Mouse (Mus musculus) heart, embryonic 10.5 days (tissue): Measurements from ENCODE around the gene Exosc1. TPM values are rescaled to one million over a fixed set of nuclear protein-coding genes. Genes with fewer than 3 reads are reported as not detected.

ENCODE experiments used
- DNase-seq: peaks from one replicate; pipeline ENCODE4 v3.0.0-alpha.2; 2017; ENCODE audit warnings: low spot score
- H3K27ac ChIP-seq: fragments of 300-500 bp; sonication (generic); 2 replicates; pipeline ENCODE4 v1.5.1; 2016; ENCODE audit warnings: mild to moderate bottlenecking
- H3K27me3 ChIP-seq: fragments of 300-500 bp; sonication (generic); 2 replicates; pipeline ENCODE4 v1.6.1; 2016; ENCODE audit warnings: mild to moderate bottlenecking; ENCODE audit not compliant: poor library complexity, insufficient read depth, severe bottlenecking
- H3K36me3 ChIP-seq: fragments of 300-500 bp; sonication (generic); 2 replicates; pipeline ENCODE4 v1.6.1; 2016; ENCODE audit warnings: mild to moderate bottlenecking, moderate library complexity
- H3K4me1 ChIP-seq: fragments of 300-500 bp; sonication (generic); 2 replicates; pipeline ENCODE4 v1.6.1; 2016; ENCODE audit warnings: mild to moderate bottlenecking
- H3K4me3 ChIP-seq: fragments of 300-500 bp; sonication (generic); 2 replicates; pipeline ENCODE4 v1.5.1; 2016; ENCODE audit warnings: mild to moderate bottlenecking, moderate library complexity
- H3K9me3 ChIP-seq: fragments of 300-500 bp; sonication (generic); 2 replicates; pipeline ENCODE4 v1.6.1; 2016; ENCODE audit warnings: mild to moderate bottlenecking, moderate library complexity
- WGBS: fragments of 180-500 bp; shearing (Covaris S2); methylation state at CpG from one replicate; pipeline ENCODE4 v1.1.7; 2016; 5-methylcytosine and 5-hydroxymethylcytosine counted together
- polyA plus RNA-seq: library from polyadenylated mRNA; unstranded; fragments of >200 nt; fragmentation: Nextera tagmentation; extraction: Ambion mirVana; gene quantifications from 2 replicates; pipeline ENCODE4 v1.2.1, GENCODE M21; 2016

The Exosc1 gene
- polyA plus RNA-seq, 1 experiment from 2014 or later = 78.1 TPM

DNA sequence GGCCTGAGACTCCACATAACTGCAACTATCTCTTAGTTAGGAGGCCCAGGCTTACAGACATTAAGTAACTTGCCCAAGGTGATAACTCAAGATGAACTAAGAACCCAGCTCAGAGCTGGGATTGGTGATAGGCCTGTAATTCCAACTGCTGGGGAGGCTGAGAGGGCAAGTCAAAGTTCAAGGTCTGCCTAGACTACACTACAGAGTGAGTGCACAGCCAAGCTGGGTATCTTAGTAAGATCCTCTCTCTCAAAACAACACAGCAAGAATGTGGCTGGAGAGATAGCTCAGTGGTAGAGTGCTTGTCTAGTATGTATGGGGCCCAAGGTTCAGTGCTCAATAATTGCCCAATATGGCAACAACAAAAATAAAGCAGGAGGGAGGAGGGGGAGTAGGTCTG lies 45.0 kb downstream of the Exosc1 start:
- no peak overlapping the region for H3K4me3 ChIP-seq

DNA sequence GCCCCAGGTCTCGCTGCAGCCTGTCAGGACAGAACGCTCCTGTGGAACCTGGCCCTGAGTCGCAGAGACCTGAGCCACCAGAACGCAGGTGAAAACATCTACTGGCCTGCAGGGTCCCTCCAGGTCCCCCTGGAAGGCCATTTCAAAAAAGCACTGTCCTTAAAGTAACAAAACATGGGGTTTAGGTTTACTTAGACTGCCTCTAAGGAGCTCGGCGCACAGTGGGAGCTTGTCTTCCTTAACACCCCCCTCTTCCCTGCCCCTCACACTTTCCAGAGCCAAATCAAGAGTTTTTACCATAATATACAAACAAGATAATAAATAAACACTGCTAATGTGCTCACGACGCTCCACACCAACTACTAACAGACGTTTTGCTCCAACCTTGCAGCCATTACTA lies 49.3 kb downstream of the Exosc1 start:
- DNase-seq = no peak
- 84% methylated on average over 9 of the region's 9 CpGs for WGBS
- H3K4me3 ChIP-seq = no peak overlapping the region
- H3K36me3 ChIP-seq = peaks cover 90% of the 10 kb centered on the region
- H3K27me3 ChIP-seq = no peaks in the 10 kb centered on the region
- H3K27ac ChIP-seq = no peak overlapping the region
- H3K4me1 ChIP-seq = no peaks in the 10 kb centered on the region
- no peaks in the 10 kb centered on the region for H3K9me3 ChIP-seq

More for the DNA sequence above, 45.0 kb downstream of the Exosc1 start:
- Histone ChIP-seq H3K27me3 (no peaks in the 10 kb centered on the region), H3K36me3 (peaks cover 85% of the 10 kb centered on the region), H3K9me3 (no peaks in the 10 kb centered on the region), H3K4me1 (no peaks in the 10 kb centered on the region), H3K27ac (no peak overlapping the region)
- DNase-seq = no peak

DNA sequence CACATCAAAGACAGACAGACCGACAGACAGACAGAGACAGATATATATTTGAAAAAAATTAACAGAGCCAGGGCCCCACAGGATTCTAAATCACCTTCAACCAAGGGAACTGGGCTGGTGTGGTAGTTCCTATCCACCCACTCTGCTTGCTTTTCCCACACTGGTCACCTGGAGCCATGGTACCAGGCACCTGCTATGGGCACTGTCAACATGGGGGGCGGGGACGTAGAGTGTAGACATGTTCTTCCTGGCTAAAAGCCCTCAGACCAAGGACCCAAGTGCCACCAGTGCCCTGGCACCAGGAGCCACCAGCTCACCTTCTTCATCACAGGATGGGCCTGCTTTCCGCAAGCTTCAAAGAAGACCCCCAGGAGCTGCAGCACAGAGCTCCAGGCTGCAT lies 51.4 kb downstream of the Exosc1 start:
- H3K36me3 ChIP-seq = peaks cover 89% of the 10 kb centered on the region

DNA sequence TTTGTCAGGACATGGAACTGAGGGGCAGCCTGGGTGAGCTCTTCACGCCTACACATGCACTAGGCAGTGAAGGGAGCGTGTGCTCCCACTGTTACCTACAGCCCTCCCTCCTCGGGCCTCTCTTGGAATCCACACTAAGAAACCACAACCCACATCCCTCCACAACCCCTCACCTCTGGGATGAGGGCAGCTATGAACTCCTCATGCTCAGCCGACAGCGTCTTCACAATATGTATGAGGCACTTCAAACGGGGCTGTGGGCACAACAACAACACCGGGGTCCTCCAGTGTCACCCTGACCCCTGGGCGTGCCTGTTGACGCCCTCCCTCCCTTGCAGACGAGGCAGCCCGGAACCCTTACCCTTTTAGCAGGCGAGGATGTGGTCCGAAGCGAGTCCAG lies 58.9 kb downstream of the Exosc1 start:
- peaks cover 91% of the 10 kb centered on the region for H3K36me3 ChIP-seq

More for the DNA sequence above, 51.4 kb downstream of the Exosc1 start:
- Histone ChIP-seq H3K4me3 (no peak overlapping the region), H3K9me3 (no peaks in the 10 kb centered on the region), H3K4me1 (no peaks in the 10 kb centered on the region), H3K27ac (no peak overlapping the region), H3K27me3 (no peaks in the 10 kb centered on the region)
- 97% methylated on average over 4 of the region's 4 CpGs for WGBS
- DNase-seq = no peak

More for the DNA sequence above, 58.9 kb downstream of the Exosc1 start:
- no peak for DNase-seq
- Histone ChIP-seq H3K4me3 (no peak overlapping the region), H3K9me3 (no peaks in the 10 kb centered on the region), H3K27ac (no peak overlapping the region), H3K4me1 (no peaks in the 10 kb centered on the region), H3K27me3 (no peaks in the 10 kb centered on the region)
- 90% methylated on average over 14 of the region's 14 CpGs for WGBS

Other genes starting within 250 kb of the Exosc1 start
- gene Slit1, start 189.8 kb downstream of the Exosc1 start, polyA plus RNA-seq = 0.21 and 0.87 TPM in 2 replicates
- 23.6 and 29.5 TPM in 2 replicates for gene Arhgap19, start 131.4 kb downstream of the Exosc1 start, polyA plus RNA-seq
- 3.2 and 6.6 TPM in 2 replicates for gene Frat1, start 103.5 kb downstream of the Exosc1 start, polyA plus RNA-seq
- 1.6 and 4.0 TPM in 2 replicates for gene Frat2, start 85.3 kb downstream of the Exosc1 start, polyA plus RNA-seq
- 25.1 and 25.8 TPM in 2 replicates for gene Rrp12, start 37.2 kb downstream of the Exosc1 start, polyA plus RNA-seq
- 1,222 and 1,272 TPM in 2 replicates for gene Pgam1, start 21.5 kb downstream of the Exosc1 start, polyA plus RNA-seq
- gene Zdhhc16, start 57 bp upstream of the Exosc1 start, polyA plus RNA-seq = 73.4 and 78.9 TPM in 2 replicates
- gene Mms19, start 47.7 kb upstream of the Exosc1 start, polyA plus RNA-seq = 25.4 and 27.0 TPM in 2 replicates
- 12.4 and 14.0 TPM in 2 replicates for gene Ubtd1, start 48.3 kb upstream of the Exosc1 start, polyA plus RNA-seq
- not detected in 2 replicates for gene Ankrd2, start 102.6 kb upstream of the Exosc1 start, polyA plus RNA-seq
- 0.85 and 1.6 TPM in 2 replicates for gene Hoga1, start 112.2 kb upstream of the Exosc1 start, polyA plus RNA-seq
- 0.15 TPM in 1 of 2 replicates, not detected in the other for gene 4933411K16Rik, start 118.8 kb upstream of the Exosc1 start, polyA plus RNA-seq
- gene Morn4, start 152.9 kb upstream of the Exosc1 start, polyA plus RNA-seq = 18.8 and 22.0 TPM in 2 replicates
- 18.9 and 23.1 TPM in 2 replicates for gene Pi4k2a, start 157.0 kb upstream of the Exosc1 start, polyA plus RNA-seq
- gene Avpi1, start 195.6 kb upstream of the Exosc1 start, polyA plus RNA-seq = 29.0 and 32.7 TPM in 2 replicates
- gene Marveld1, start 214.0 kb upstream of the Exosc1 start, polyA plus RNA-seq = 6.5 and 8.1 TPM in 2 replicates
- gene Zfyve27, start 230.5 kb upstream of the Exosc1 start, polyA plus RNA-seq = 23.9 and 27.8 TPM in 2 replicates